Mouse (Mus musculus) ES-Bruce4 (cell line): ENCODE data around the gene Rps6kl1.

Experiments used
- CTCF ChIP-seq: IDR thresholded peaks from one replicate; pipeline ENCODE4 v1.8.1; 2011; ENCODE audit warnings: low read depth, low read length
- EP300 ChIP-seq: IDR thresholded peaks from 2 replicates; pipeline ENCODE4 v1.6.1; 2011; ENCODE audit warnings: low read depth, low read length; ENCODE audit not compliant: insufficient read depth
- POLR2A ChIP-seq: IDR thresholded peaks from one replicate; pipeline ENCODE4 v1.8.1; 2011; ENCODE audit warnings: low read length; ENCODE audit not compliant: insufficient read depth

GRCm38 (mm10) chr12:85121806-85122459, 29.1 kb downstream of the Rps6kl1 start:
- TF ChIP-seq CTCF (no peak), POLR2A (no peak), EP300 (no peak)
